Mouse (Mus musculus): ENCODE results near the gene Timm10. TPM values are rescaled to one million over a fixed set of nuclear protein-coding genes. Genes with fewer than 3 reads are reported as not detected.

Timm10 gene
- polyA plus RNA-seq, 1 experiment from 2014 or later, result 36.9 TPM

DNA sequence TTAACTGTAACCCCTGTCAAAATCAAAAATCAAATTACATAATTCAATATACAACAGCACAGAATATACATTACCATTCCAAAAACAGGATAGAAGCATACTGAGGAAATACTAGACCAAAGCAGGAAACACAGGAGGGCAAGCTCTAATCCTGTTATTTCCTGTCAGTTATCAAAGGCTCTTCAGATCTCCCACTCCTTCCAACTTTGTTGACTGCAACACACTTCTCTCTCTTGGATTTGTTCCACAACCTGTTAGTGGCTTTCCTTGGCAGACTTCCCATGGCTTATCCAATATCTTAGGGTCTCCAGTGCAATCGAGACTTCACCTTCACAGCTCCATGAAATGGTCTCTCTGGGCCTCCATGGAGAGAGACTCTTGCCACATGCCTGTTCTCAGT, 18.4 kb downstream of the Timm10 start:
- peaks cover 12% of the 10 kb centered on the region for H3K4me1 ChIP-seq (replicated peaks; ENCODE audit: control insufficient read depth, insufficient read depth, low read length)
- H3K27me3 ChIP-seq (ENCODE audit: control insufficient read depth, insufficient read depth, low read depth, low read length), result no peaks in the 10 kb centered on the region
- 33% methylated on average over 1 of the region's 1 CpGs for WGBS
- H3K4me3 ChIP-seq (ENCODE audit: low read length), result no peak overlapping the region
- peaks cover 4% of the 10 kb centered on the region; the same call in 1 of the 2 replicates for H3K36me3 ChIP-seq (ENCODE audit: control insufficient read depth, insufficient read depth, low read length)
- ATAC-seq (ENCODE audit: low read depth), result no peak
- no peaks in the 10 kb centered on the region for H3K9me3 ChIP-seq (ENCODE audit: control insufficient read depth, low read length)
- no peak overlapping the region for H3K9ac ChIP-seq (ENCODE audit: low read length)
- no peak overlapping the region for H3K27ac ChIP-seq (ENCODE audit: low read length)
- no peak overlapping the region for H3K4me2 ChIP-seq (ENCODE audit: low read depth, low read length)

DNA sequence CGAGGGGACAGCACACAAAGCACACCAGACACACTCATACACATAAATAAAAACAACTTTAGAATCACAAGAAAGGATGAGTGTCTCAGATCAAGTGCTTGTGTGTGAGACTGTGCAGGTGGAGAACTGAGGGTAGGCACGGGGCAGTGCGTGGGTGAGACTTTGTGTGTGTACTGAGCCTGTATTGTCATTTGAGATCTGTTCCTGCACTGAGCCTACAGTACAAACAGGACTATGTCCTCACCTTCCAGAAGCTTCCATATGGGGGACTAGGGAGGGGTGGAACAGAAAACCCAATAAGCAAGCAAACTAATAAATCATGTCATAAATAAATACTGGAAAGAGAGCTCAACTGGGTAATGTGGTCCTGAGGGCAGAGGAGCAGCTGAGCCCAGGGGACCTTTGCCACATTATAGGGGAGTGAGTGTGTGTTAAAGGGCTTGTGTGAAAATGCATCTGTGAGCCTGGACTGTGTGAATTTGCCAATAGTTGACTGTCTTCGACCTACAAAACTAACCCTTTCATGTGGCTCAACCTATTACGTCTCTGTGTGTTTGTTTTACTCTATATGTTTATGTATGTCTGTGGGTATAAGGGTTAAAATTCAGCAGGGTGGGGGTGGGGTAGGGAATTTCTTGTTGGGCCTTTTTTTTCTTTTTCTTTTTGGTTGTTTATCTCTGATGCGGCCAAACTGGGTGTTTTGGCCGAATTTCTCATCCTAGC, 23.8 kb downstream of the Timm10 start:
- peak; percentile 69 for ATAC-seq (ENCODE audit: low read depth)
- no peak overlapping the region for H3K9ac ChIP-seq (ENCODE audit: low read length)
- peak overlapping the region; percentile 58 for H3K4me2 ChIP-seq (ENCODE audit: low read depth, low read length)
- peak overlapping the region; percentile 34 for H3K4me3 ChIP-seq (ENCODE audit: low read length)
- no peaks in the 10 kb centered on the region for H3K27me3 ChIP-seq (ENCODE audit: control insufficient read depth, insufficient read depth, low read depth, low read length)
- H3K27ac ChIP-seq (ENCODE audit: low read length), result peak overlapping the region; percentile 72
- H3K4me1 ChIP-seq (replicated peaks; ENCODE audit: control insufficient read depth, insufficient read depth, low read length), result peaks cover 12% of the 10 kb centered on the region
- peaks cover 4% of the 10 kb centered on the region for H3K36me3 ChIP-seq (ENCODE audit: control insufficient read depth, insufficient read depth, low read length)
- WGBS, result 34% methylated on average over 7 of the region's 7 CpGs
- H3K9me3 ChIP-seq (ENCODE audit: control insufficient read depth, low read length), result no peaks in the 10 kb centered on the region

DNA sequence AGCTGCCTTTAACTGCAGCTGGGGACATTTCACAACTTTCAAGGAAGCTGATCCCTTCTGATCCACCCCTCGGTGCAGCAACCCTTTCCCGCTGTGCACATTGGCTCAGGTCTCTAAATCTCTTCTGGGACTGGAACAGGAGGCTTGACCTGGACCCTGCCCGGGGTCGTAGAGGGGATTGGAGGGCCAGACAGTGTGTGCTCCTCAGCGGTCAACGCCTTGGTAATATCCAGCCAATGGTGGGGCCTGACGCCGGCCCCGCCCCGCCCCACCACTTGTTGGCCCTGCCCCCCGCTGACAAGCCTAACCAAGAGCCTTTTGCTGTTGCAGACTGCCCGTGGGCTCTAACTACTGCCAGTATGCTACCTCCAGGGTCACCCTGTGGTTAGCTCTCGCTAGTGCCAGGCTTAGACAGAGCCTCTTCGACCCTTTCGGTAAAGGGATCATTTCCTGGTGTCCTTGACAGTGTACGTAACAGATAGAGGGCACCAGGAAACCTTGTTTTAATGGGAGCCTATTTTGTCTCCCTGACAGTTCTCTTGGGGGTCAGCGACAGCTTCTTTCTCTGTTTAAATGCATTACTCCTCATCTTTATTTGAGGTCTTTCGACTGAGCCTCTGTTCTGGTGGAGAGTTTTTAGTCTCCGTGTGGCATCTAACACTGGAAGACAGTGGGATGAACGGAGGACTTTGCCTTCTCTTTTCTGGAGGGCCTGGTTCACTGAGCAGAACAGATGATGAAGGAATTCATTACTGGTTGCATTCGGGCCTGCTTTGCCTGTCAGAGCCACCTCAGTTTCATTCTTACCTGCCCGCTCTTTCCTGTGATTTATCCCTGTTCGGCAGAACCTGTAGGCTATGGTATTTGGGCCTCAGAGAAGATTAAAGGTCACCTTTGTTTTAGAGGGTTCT, 24.6 kb downstream of the Timm10 start:
- peak overlapping the region; percentile 34 for H3K4me3 ChIP-seq (ENCODE audit: low read length)
- peak; percentile 86 for ATAC-seq (ENCODE audit: low read depth)
- H3K27ac ChIP-seq (ENCODE audit: low read length), result peak overlapping the region; percentile 72
- peaks cover 12% of the 10 kb centered on the region for H3K4me1 ChIP-seq (replicated peaks; ENCODE audit: control insufficient read depth, insufficient read depth, low read length)
- H3K4me2 ChIP-seq (ENCODE audit: low read depth, low read length), result peak overlapping the region; percentile 58
- H3K9me3 ChIP-seq (ENCODE audit: control insufficient read depth, low read length), result no peaks in the 10 kb centered on the region
- H3K36me3 ChIP-seq (ENCODE audit: control insufficient read depth, insufficient read depth, low read length), result peaks cover 4% of the 10 kb centered on the region
- peak overlapping the region; percentile 26; the same call in 1 of the 2 replicates for H3K9ac ChIP-seq (ENCODE audit: low read length)
- WGBS, result 30% methylated on average over 23 of the region's 23 CpGs
- no peaks in the 10 kb centered on the region for H3K27me3 ChIP-seq (ENCODE audit: control insufficient read depth, insufficient read depth, low read depth, low read length)

- no peaks in the 10 kb centered on the region for H3K9me3 ChIP-seq (ENCODE audit: control insufficient read depth, low read length)
- no peak overlapping the region for H3K4me3 ChIP-seq (ENCODE audit: low read length)
- H3K36me3 ChIP-seq (ENCODE audit: control insufficient read depth, insufficient read depth, low read length), result peaks cover 5% of the 10 kb centered on the region
- H3K27me3 ChIP-seq (ENCODE audit: control insufficient read depth, insufficient read depth, low read depth, low read length), result no peaks in the 10 kb centered on the region
- H3K4me1 ChIP-seq (replicated peaks; ENCODE audit: control insufficient read depth, insufficient read depth, low read length), result peaks cover 7% of the 10 kb centered on the region; the same call in 1 of the 2 replicates
- no peak for ATAC-seq (ENCODE audit: low read depth)
- no peak overlapping the region for H3K27ac ChIP-seq (ENCODE audit: low read length)
- no peak overlapping the region for H3K4me2 ChIP-seq (ENCODE audit: low read depth, low read length)
- H3K9ac ChIP-seq (ENCODE audit: low read length), result no peak overlapping the region
- WGBS, result 45% methylated on average over 2 of the region's 2 CpGs
Observed at GRCm38 (mm10) chr2:84855732-84856131, 28.9 kb downstream of the Timm10 start.

GRCm38 (mm10) chr2:84858551-84858950, 31.8 kb downstream of the Timm10 start:
- WGBS, result 85% methylated on average over 1 of the region's 1 CpGs
- Histone ChIP-seq H3K4me2 (ENCODE audit: low read depth, low read length) (no peak overlapping the region), H3K9ac (ENCODE audit: low read length) (no peak overlapping the region), H3K27me3 (ENCODE audit: control insufficient read depth, insufficient read depth, low read depth, low read length) (no peaks in the 10 kb centered on the region), H3K4me1 (replicated peaks; ENCODE audit: control insufficient read depth, insufficient read depth, low read length) (no peaks in the 10 kb centered on the region), H3K9me3 (ENCODE audit: control insufficient read depth, low read length) (no peaks in the 10 kb centered on the region), H3K36me3 (ENCODE audit: control insufficient read depth, insufficient read depth, low read length) (peaks cover 8% of the 10 kb centered on the region), H3K4me3 (ENCODE audit: low read length) (no peak overlapping the region), H3K27ac (ENCODE audit: low read length) (no peak overlapping the region)
- no peak for ATAC-seq (ENCODE audit: low read depth)

- Histone ChIP-seq H3K36me3 (ENCODE audit: control insufficient read depth, insufficient read depth, low read length) (peaks cover 8% of the 10 kb centered on the region), H3K4me1 (replicated peaks; ENCODE audit: control insufficient read depth, insufficient read depth, low read length) (no peaks in the 10 kb centered on the region), H3K27me3 (ENCODE audit: control insufficient read depth, insufficient read depth, low read depth, low read length) (no peaks in the 10 kb centered on the region), H3K27ac (ENCODE audit: low read length) (no peak overlapping the region), H3K4me2 (ENCODE audit: low read depth, low read length) (no peak overlapping the region), H3K9ac (ENCODE audit: low read length) (no peak overlapping the region), H3K9me3 (ENCODE audit: control insufficient read depth, low read length) (no peaks in the 10 kb centered on the region), H3K4me3 (ENCODE audit: low read length) (no peak overlapping the region)
- WGBS, result 85% methylated on average over 7 of the region's 7 CpGs
- ATAC-seq (ENCODE audit: low read depth), result no peak; the same call in 1 of the 2 replicates
Observed at GRCm38 (mm10) chr2:84859991-84860780, 33.4 kb downstream of the Timm10 start.

DNA sequence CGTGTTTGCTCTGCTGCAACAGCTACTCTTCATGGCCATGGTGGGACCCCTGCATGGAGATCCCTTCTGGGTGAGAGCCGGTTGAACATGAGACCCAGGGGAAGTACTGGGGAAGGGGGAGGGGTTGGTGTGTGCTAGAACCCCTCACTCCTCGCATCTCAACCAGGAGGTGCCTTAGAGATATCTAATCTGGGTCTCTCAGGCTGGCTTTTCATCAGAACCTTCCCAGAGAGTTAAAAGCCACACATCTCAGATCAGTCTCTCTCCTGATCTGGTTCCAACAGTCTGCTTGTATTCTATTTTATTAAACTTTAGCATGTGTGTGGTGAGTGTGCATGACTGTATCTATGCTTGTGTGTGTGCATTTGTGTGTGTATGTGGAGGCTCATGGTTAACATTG, 34.6 kb downstream of the Timm10 start:
- Histone ChIP-seq H3K27me3 (ENCODE audit: control insufficient read depth, insufficient read depth, low read depth, low read length) (peaks cover 7% of the 10 kb centered on the region), H3K36me3 (ENCODE audit: control insufficient read depth, insufficient read depth, low read length) (peaks cover 8% of the 10 kb centered on the region), H3K4me1 (replicated peaks; ENCODE audit: control insufficient read depth, insufficient read depth, low read length) (peaks cover 4% of the 10 kb centered on the region), H3K27ac (ENCODE audit: low read length) (no peak overlapping the region), H3K4me3 (ENCODE audit: low read length) (no peak overlapping the region), H3K9me3 (ENCODE audit: control insufficient read depth, low read length) (no peaks in the 10 kb centered on the region), H3K4me2 (ENCODE audit: low read depth, low read length) (no peak overlapping the region), H3K9ac (ENCODE audit: low read length) (no peak overlapping the region)
- ATAC-seq (ENCODE audit: low read depth), result no peak
- 81% methylated on average over 3 of the region's 3 CpGs for WGBS

DNA sequence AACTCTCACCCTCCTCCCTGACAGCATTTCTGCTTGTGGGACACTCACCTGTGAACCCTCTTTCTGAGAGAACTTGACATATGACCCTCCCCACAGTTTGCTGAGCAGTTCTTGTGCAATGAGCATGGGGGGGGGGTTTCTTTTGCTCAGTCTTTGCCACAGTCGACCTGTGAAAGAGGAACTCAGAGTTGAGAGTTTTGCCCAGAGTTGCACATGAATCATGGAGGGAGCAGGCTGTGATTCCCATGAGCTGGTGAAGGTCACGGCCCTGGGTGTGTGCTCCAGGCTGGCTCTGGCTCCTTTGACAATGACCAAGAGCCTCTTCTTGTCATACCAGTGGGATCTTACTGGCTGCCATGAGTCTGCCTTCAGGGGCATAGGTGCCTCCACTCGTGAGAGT, 35.4 kb downstream of the Timm10 start:
- ATAC-seq (ENCODE audit: low read depth), result no peak
- H3K27ac ChIP-seq (ENCODE audit: low read length), result no peak overlapping the region
- peaks cover 4% of the 10 kb centered on the region for H3K4me1 ChIP-seq (replicated peaks; ENCODE audit: control insufficient read depth, insufficient read depth, low read length)
- H3K9me3 ChIP-seq (ENCODE audit: control insufficient read depth, low read length), result no peaks in the 10 kb centered on the region
- no peak overlapping the region for H3K9ac ChIP-seq (ENCODE audit: low read length)
- H3K4me2 ChIP-seq (ENCODE audit: low read depth, low read length), result no peak overlapping the region
- 68% methylated on average over 3 of the region's 3 CpGs for WGBS
- peaks cover 15% of the 10 kb centered on the region for H3K27me3 ChIP-seq (ENCODE audit: control insufficient read depth, insufficient read depth, low read depth, low read length)
- H3K4me3 ChIP-seq (ENCODE audit: low read length), result no peak overlapping the region
- H3K36me3 ChIP-seq (ENCODE audit: control insufficient read depth, insufficient read depth, low read length), result peaks cover 4% of the 10 kb centered on the region
